Mouse (Mus musculus): ENCODE results near the gene Tnfrsf13c. TPM values are rescaled to one million over a fixed set of nuclear protein-coding genes. Genes with fewer than 3 reads are reported as not detected.

The Tnfrsf13c gene
- total RNA-seq, 2 experiments from 2014 or later: 0.54 to 0.79 TPM

DNA sequence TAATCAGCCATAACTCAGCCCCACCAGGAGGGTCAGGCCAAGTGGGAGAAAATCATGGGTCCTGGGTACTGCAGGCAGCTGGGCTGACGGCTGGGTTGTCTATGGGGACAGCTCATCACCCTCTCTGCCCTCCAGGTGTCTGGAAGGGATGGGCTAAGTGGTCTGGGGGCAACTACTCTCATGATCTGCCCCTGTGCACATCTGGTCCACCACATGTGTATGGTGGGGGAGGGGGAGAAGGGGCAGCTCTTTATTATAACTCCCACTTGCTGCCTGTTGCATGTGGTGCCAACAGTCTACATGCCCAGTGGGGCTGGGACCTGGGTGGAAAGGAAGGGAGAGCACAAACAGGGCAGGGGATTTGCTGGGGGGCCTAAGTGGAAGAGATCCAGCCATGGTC is 13.4 kb downstream of the Tnfrsf13c start:
- Histone ChIP-seq H3K4me3 (no peak overlapping the region), H3K27ac (no peak overlapping the region)
- TF ChIP-seq CTCF (conservative IDR thresholded peaks at IDR 0.05): no peak
- no peak for DNase-seq (ENCODE audit: low spot score in 2 of 2)

DNA sequence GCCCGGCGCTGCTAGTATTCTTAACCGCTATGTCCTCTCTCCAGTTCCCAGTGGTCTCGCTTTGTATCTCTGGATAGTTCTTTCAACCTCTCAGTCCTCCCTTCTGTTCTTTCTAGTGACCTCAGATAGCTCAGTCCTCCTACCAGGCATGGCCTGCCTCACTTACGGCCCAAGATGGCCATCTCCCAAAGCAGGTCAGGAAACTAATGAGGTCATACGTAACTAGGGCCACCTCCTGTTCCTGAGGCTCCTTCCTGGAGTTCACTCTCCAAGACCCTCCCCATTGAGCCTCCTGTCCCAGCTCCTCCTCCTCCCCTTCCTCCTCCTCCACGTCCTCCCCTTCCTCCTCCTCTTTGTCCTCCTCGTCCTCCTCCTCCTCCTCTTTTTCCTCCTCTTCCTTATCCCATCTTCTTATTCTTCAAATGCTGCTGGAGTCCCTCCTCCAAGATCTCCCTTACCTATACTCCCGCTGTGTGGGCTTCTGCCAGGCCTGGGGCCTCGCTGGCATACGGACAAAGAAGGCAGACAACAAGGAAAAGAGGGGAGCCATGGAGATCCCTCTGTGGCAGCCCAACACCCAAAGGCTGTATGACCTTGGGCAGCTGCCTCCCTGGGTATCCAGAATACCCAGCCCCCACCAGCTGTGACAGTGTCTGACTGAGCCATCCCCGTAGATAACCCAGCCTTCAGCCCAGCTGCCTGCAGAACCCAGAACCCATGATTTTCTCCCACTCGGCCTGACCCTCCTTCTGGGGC is 14.7 kb downstream of the Tnfrsf13c start:
- TF ChIP-seq CTCF (conservative IDR thresholded peaks at IDR 0.05): no peak
- no peak overlapping the region for H3K27ac ChIP-seq
- H3K4me3 ChIP-seq: no peak overlapping the region
- no peak for DNase-seq (ENCODE audit: low spot score in 2 of 2)

GRCm38 (mm10) chr15:82208307-82208706 is 15.9 kb downstream of the Tnfrsf13c start:
- Histone ChIP-seq H3K27ac (no peak overlapping the region), H3K4me3 (no peak overlapping the region)
- DNase-seq (ENCODE audit: low spot score in 2 of 2): no peak
- TF ChIP-seq CTCF (conservative IDR thresholded peaks at IDR 0.05): no peak

DNA sequence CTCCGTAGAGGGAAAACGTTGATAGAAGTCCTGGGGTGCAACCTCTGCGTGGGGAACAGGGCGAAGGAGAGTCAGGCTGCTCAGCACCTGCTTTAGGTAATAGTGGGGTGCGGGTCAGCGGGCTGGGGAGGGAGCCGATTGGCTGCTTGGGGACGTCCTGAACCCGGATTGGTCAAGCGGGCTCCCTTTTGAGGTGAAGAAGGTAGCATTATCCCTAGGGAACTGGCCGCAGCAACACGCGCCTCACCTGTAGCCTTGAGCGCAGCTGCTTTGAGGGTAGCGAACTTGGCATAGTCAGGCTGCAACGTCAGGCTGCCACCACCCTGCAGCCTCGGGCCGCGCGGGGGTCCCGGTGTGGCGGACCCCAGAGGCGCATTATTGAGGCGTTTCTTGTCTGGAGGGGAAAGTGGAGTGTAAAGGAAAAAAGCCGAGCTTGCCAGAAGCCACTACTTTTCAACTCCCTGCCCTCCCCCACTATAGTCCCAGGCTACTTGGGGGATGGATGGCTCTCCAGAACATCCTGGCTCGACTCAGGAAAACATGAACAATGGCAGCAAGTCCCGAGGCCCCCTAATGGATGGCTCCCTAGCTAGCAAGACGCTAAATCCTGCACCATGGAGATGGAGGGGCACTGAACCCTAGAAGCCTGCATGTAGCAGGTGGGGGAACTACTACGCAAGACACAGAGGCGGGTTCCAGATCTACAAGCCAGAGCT is 16.5 kb downstream of the Tnfrsf13c start:
- TF ChIP-seq CTCF (conservative IDR thresholded peaks at IDR 0.05): no peak
- no peak for DNase-seq (ENCODE audit: low spot score in 2 of 2)
- no peak overlapping the region for H3K27ac ChIP-seq
- no peak overlapping the region for H3K4me3 ChIP-seq

DNA sequence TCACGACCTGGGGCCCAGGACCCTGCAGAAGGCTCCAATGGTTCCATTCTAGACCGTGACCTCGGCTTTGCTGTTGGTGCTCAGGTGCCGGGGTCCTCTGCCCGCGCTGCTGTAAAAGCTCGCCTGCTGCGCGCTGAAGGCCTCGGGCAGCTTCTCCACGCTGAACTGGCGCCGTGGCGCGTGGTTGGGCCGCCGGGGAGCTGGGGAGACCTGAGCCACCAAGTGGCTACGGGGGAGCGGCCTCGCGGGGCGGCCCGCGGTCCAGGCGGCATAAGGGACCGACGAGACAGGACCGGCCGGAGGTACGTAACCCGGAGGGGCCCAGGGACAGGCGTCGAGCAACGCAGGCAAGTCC is 17.1 kb downstream of the Tnfrsf13c start:
- Histone ChIP-seq H3K27ac (no peak overlapping the region), H3K4me3 (no peak overlapping the region)
- no peak for TF ChIP-seq CTCF (conservative IDR thresholded peaks at IDR 0.05)
- DNase-seq (ENCODE audit: low spot score in 2 of 2): no peak

DNA sequence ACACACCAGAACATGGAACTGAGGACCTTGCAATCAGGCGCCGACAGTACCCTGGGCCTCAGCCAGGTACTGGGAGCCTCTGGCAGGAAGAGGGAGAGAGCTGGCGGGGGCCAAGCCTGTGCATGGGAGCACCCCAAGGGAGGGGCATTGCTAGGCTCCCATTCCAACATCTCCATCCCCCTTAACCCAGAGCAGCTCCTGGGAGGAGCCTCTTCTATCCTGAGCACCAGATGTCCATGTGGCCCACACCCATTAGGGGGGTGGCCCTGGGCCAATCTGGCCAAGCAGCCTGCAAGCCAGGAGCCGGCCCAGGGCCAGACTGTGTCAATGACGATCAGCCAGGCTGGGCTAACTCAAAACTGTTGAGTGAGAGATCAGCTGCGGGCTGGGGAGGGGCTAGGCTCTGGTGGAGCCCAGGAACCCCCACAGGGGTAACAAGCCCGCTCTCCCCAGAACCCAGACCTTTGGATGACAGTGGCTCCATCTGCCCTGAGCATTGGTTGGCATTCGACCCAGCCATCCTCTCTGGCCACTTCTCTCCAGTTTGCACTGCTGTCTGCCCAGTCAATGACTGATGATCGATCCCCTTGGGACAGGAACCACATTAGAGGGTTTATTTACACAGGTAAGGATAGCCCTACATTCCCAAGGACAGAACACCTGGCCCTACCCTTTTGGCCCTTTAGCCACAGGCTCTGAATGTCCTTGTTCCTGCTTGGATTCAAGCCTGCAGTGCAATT is 17.6 kb downstream of the Tnfrsf13c start:
- Histone ChIP-seq H3K27ac (peak overlapping the region; percentile 48; the same call in 1 of the 2 replicates), H3K4me3 (no peak overlapping the region)
- TF ChIP-seq CTCF (conservative IDR thresholded peaks at IDR 0.05): no peak
- peak; percentile 46 to 52 for DNase-seq (ENCODE audit: low spot score in 2 of 2)

DNA sequence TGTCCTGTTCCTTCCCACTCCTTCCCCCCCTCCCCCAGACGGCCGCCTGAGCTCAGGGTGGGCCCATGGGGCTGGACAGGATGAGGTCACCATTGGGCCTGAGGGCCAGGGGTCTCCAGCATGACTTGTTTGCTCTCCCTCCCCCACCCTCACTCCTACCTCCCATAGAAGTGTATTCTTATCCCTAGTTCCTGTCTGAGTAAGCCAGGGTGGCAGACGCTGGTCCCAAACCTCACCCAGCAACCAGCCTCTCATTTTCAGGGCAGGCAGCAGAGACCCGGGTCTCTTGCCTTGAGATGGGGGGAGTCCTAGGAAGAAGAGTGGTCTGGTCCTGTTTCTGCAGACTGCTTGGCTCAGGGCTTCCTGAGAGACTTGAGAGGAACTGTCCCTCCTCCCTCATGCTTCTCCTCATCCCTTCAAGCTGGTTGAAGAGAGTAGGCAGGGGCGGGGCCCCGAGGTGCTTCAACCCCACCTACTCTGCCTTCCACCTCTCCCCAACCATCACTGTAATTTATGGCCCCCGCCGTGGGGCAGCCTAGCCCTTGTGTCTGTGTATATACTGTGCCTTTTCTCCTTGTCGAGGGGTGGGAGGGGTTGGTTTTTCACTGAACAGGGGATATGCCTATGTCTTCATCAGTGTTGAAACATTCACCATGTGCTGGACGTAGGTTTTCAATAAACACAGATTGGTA is 19.3 kb downstream of the Tnfrsf13c start:
- H3K4me3 ChIP-seq: no peak overlapping the region
- H3K27ac ChIP-seq: peak overlapping the region; percentile 66; the same call in 1 of the 2 replicates
- no peak for TF ChIP-seq CTCF (conservative IDR thresholded peaks at IDR 0.05)
- DNase-seq (ENCODE audit: low spot score in 2 of 2): no peak

GRCm38 (mm10) chr15:82203611-82204351 is 20.4 kb downstream of the Tnfrsf13c start:
- DNase-seq (ENCODE audit: low spot score in 2 of 2): no peak
- Histone ChIP-seq H3K4me3 (no peak overlapping the region), H3K27ac (peak overlapping the region; percentile 66)
- TF ChIP-seq CTCF (conservative IDR thresholded peaks at IDR 0.05): no peak

- H3K27ac ChIP-seq: no peak overlapping the region
- no peak overlapping the region for H3K4me3 ChIP-seq
- no peak for DNase-seq (ENCODE audit: low spot score in 2 of 2)
- no peak for TF ChIP-seq CTCF (conservative IDR thresholded peaks at IDR 0.05)
Measured at GRCm38 (mm10) chr15:82203090-82203489, 21.1 kb downstream of the Tnfrsf13c start.

GRCm38 (mm10) chr15:82202086-82202485 is 22.1 kb downstream of the Tnfrsf13c start:
- Histone ChIP-seq H3K27ac (no peak overlapping the region), H3K4me3 (no peak overlapping the region)
- no peak for TF ChIP-seq CTCF (conservative IDR thresholded peaks at IDR 0.05)
- no peak for DNase-seq (ENCODE audit: low spot score in 2 of 2)

DNA sequence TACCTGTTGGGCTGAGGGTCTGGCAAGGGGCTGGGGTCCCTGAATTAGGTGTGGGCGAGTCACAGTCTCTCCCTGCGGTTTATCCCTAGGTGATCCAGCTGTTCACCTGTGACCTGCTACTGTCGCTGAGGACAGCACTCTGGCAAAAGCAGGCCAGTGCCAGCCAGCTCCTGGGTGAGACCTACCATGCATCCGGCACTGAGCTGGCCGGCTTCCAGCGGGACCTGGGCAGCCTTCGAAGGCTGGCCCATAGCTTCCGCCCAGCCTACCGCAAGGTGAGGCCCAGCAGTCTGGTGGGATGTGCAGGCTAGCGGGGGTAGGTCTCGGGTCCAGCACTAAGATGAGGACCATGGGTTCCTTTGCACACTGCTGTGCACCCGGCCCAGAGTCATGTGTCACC is 24.6 kb downstream of the Tnfrsf13c start:
- Histone ChIP-seq H3K27ac (no peak overlapping the region), H3K4me3 (no peak overlapping the region)
- no peak for TF ChIP-seq CTCF (conservative IDR thresholded peaks at IDR 0.05)
- no peak for DNase-seq (ENCODE audit: low spot score in 2 of 2)

GRCm38 (mm10) chr15:82198342-82198741 is 25.8 kb downstream of the Tnfrsf13c start:
- H3K4me3 ChIP-seq: no peak overlapping the region
- H3K27ac ChIP-seq: no peak overlapping the region
- DNase-seq (ENCODE audit: low spot score in 2 of 2): no peak
- TF ChIP-seq CTCF (conservative IDR thresholded peaks at IDR 0.05): no peak
